Mouse (Mus musculus) MEL (cell line): ENCODE data around the gene Wars2. TPM values are rescaled to one million over a fixed set of nuclear protein-coding genes. Genes with fewer than 3 reads are reported as not detected.

Experiments
- DNase-seq: peaks from one replicate; pipeline ENCODE4 v3.0.0; 2011; ENCODE audit warnings: low read depth, low spot score
- H3K27ac ChIP-seq: 2 replicates; pipeline ENCODE4 v1.5.1; 2012; ENCODE audit warnings: low read depth, mild to moderate bottlenecking, control low read depth, low read length, moderate library complexity; ENCODE audit not compliant: control insufficient read depth
- H3K27me3 ChIP-seq, 2 experiments: fragments of 150-350 bp in 1 of 2; sonication (generic) in 1 of 2; 2 replicates each; pipeline ENCODE4 v1.6.1; 2012; ENCODE audit warnings: low read length in 2 of 2, mild to moderate bottlenecking in 2 of 2, improper control_type of control experiment in 1 of 2, moderate library complexity in 1 of 2; ENCODE audit not compliant: insufficient read depth in 2 of 2, control insufficient read depth in 1 of 2
- H3K36me3 ChIP-seq, 2 experiments: 2 replicates each; pipeline ENCODE4 v1.6.1; 2012 to 2014; ENCODE audit warnings: low read length in 2 of 2, improper control_type of control experiment in 1 of 2, inconsistent platforms in 1 of 2, mild to moderate bottlenecking in 1 of 2; ENCODE audit not compliant: insufficient read depth in 2 of 2, control insufficient read depth in 1 of 2
- H3K4me1 ChIP-seq, 2 experiments: fragments of 150-350 bp in 1 of 2; sonication (generic) in 1 of 2; 2 replicates each; pipeline ENCODE4 v1.6.1; 2012; ENCODE audit warnings: low read length in 2 of 2, improper control_type of control experiment in 1 of 2, mild to moderate bottlenecking in 1 of 2; ENCODE audit not compliant: insufficient read depth in 2 of 2, control insufficient read depth in 1 of 2
- H3K4me3 ChIP-seq, 2 experiments: fragments of 150-350 bp in 1 of 2; sonication (generic) in 1 of 2; 2 replicates each; pipeline ENCODE4 v1.5.1; 2012; ENCODE audit warnings: low read depth in 2 of 2, low read length in 2 of 2, mild to moderate bottlenecking in 2 of 2, moderate library complexity in 2 of 2, control low read depth in 1 of 2, improper control_type of control experiment in 1 of 2; ENCODE audit not compliant: control insufficient read depth in 1 of 2, insufficient read depth in 1 of 2
- H3K79me2 ChIP-seq: 2 replicates; pipeline ENCODE4 v1.6.1; 2012; ENCODE audit warnings: mild to moderate bottlenecking, low read length, moderate library complexity; ENCODE audit not compliant: control insufficient read depth, poor library complexity, insufficient read depth
- H3K9ac ChIP-seq: 2 replicates; pipeline ENCODE4 v1.6.1; 2012; ENCODE audit warnings: low read depth, mild to moderate bottlenecking, control low read depth, low read length, moderate library complexity; ENCODE audit not compliant: control insufficient read depth, poor library complexity, severe bottlenecking
- H3K9me3 ChIP-seq: fragments of 150-350 bp; sonication (generic); replicated peaks from 2 replicates; pipeline ENCODE4 v1.6.1; 2012; ENCODE audit warnings: mild to moderate bottlenecking, low read length, improper control_type of control experiment, moderate library complexity; ENCODE audit not compliant: insufficient read depth
- BHLHE40 ChIP-seq: IDR thresholded peaks from 2 replicates; pipeline ENCODE4 v1.6.1; 2012; ENCODE audit warnings: low read depth, mild to moderate bottlenecking, inconsistent platforms, low read length, improper control_type of control experiment, borderline replicate concordance
- CHD1 ChIP-seq: IDR thresholded peaks from 2 replicates; pipeline ENCODE4 v1.6.1; 2012; ENCODE audit warnings: low read depth, mild to moderate bottlenecking, inconsistent platforms, low read length, improper control_type of control experiment
- E2F4 ChIP-seq: IDR thresholded peaks from 2 replicates; pipeline ENCODE4 v1.6.1; 2011; ENCODE audit warnings: low read depth, low read length, improper control_type of control experiment, borderline replicate concordance
- ELF1 ChIP-seq: IDR thresholded peaks from 2 replicates; pipeline ENCODE4 v1.6.1; 2014; ENCODE audit warnings: low read depth, mild to moderate bottlenecking, inconsistent platforms, low read length, improper control_type of control experiment, moderate library complexity
- ETS1 ChIP-seq: IDR thresholded peaks from 2 replicates; pipeline ENCODE4 v1.6.1; 2012; ENCODE audit warnings: low read depth, mild to moderate bottlenecking, inconsistent platforms, low read length, improper control_type of control experiment, moderate library complexity
- GABPA ChIP-seq: IDR thresholded peaks from 2 replicates; pipeline ENCODE4 v1.6.1; 2012; ENCODE audit warnings: low read depth, mild to moderate bottlenecking, inconsistent platforms, low read length, improper control_type of control experiment, moderate library complexity
- GATA1 ChIP-seq: IDR thresholded peaks from 2 replicates; pipeline ENCODE4 v1.6.1; 2011; ENCODE audit warnings: low read depth, low read length, improper control_type of control experiment
- HCFC1 ChIP-seq: IDR thresholded peaks from 2 replicates; pipeline ENCODE4 v1.6.1; 2012; ENCODE audit warnings: low read depth, mild to moderate bottlenecking, inconsistent platforms, low read length, improper control_type of control experiment, moderate library complexity
- MAX ChIP-seq: IDR thresholded peaks from 2 replicates; pipeline ENCODE4 v1.6.1; 2011; ENCODE audit warnings: low read length, improper control_type of control experiment
- MAZ ChIP-seq: IDR thresholded peaks from 2 replicates; pipeline ENCODE4 v1.6.1; 2012; ENCODE audit warnings: low read depth, mild to moderate bottlenecking, inconsistent platforms, low read length, improper control_type of control experiment
- MEF2A ChIP-seq: IDR thresholded peaks from 2 replicates; pipeline ENCODE4 v1.6.1; 2014; ENCODE audit warnings: low read depth, mild to moderate bottlenecking, inconsistent platforms, low read length, improper control_type of control experiment; ENCODE audit not compliant: poor library complexity, insufficient replicate concordance, severe bottlenecking; ENCODE audit errors: extremely low read depth
- MXI1 ChIP-seq: IDR thresholded peaks from 2 replicates; pipeline ENCODE4 v1.6.1; 2011; ENCODE audit warnings: mild to moderate bottlenecking, low read depth, low read length, improper control_type of control experiment
- NELFE ChIP-seq: IDR thresholded peaks from 2 replicates; pipeline ENCODE4 v1.6.1; 2011; ENCODE audit warnings: low read depth, low read length, improper control_type of control experiment
- NRF1 ChIP-seq: IDR thresholded peaks from 2 replicates; pipeline ENCODE4 v1.6.1; 2014; ENCODE audit warnings: low read depth, mild to moderate bottlenecking, inconsistent platforms, low read length, improper control_type of control experiment, moderate library complexity; ENCODE audit not compliant: poor library complexity, insufficient read depth, severe bottlenecking
- POLR2A ChIP-seq, 2 experiments: IDR thresholded peaks; 2 replicates each; pipeline ENCODE4 v1.6.1; 2011 to 2012; ENCODE audit warnings: low read length in 2 of 2, mild to moderate bottlenecking in 2 of 2, control low read depth in 1 of 2, improper control_type of control experiment in 1 of 2, low read depth in 1 of 2, moderate library complexity in 1 of 2; ENCODE audit not compliant: control insufficient read depth in 1 of 2, insufficient read depth in 1 of 2, poor library complexity in 1 of 2
- POLR2AphosphoS2 ChIP-seq: IDR thresholded peaks from 2 replicates; pipeline ENCODE4 v1.6.1; 2011; ENCODE audit warnings: low read length, improper control_type of control experiment
- POLR2AphosphoS5 ChIP-seq: IDR thresholded peaks from 2 replicates; pipeline ENCODE4 v1.6.1; 2012; ENCODE audit warnings: low read depth, borderline replicate concordance, mild to moderate bottlenecking, inconsistent platforms, low read length, moderate library complexity, mixed read lengths
- RAD21 ChIP-seq: IDR thresholded peaks from 2 replicates; pipeline ENCODE4 v1.6.1; 2011; ENCODE audit warnings: mild to moderate bottlenecking, low read depth, low read length, improper control_type of control experiment
- SMC3 ChIP-seq: IDR thresholded peaks from 2 replicates; pipeline ENCODE4 v1.6.1; 2011; ENCODE audit warnings: low read depth, low read length, improper control_type of control experiment
- TCF12 ChIP-seq: IDR thresholded peaks from 2 replicates; pipeline ENCODE4 v1.6.1; 2014; ENCODE audit warnings: low read depth, mild to moderate bottlenecking, inconsistent platforms, low read length, improper control_type of control experiment, moderate library complexity
- ZC3H11A ChIP-seq: IDR thresholded peaks from 2 replicates; pipeline ENCODE4 v1.6.1; 2012; ENCODE audit warnings: low read depth, mild to moderate bottlenecking, inconsistent platforms, low read length, improper control_type of control experiment
- polyA plus RNA-seq, 2 experiments: library from polyadenylated mRNA; stranded (reverse) in 1 of 2; unstranded in 1 of 2; fragments of >175 nt in 1 of 2; fragments of >200 nt in 1 of 2; gene quantifications; 2 replicates each; pipeline versions ENCODE4 v1.2.1 to v1.2.4; 2012; ENCODE audit warnings: low replicate concordance in 2 of 2, low read depth in 1 of 2; ENCODE audit not compliant: insufficient read length in 2 of 2, insufficient read depth in 1 of 2, missing spikeins in 1 of 2
- total RNA-seq: library from RNA; depleted of rRNA; stranded (reverse); fragments of 300-350 nt; gene quantifications from 2 replicates; pipeline ENCODE4 v1.2.3, GENCODE M21; 2012

Gene Wars2
- total and polyA plus RNA-seq, 3 experiments, result 8.8 to 11.4 TPM; not detected in 1

DNA sequence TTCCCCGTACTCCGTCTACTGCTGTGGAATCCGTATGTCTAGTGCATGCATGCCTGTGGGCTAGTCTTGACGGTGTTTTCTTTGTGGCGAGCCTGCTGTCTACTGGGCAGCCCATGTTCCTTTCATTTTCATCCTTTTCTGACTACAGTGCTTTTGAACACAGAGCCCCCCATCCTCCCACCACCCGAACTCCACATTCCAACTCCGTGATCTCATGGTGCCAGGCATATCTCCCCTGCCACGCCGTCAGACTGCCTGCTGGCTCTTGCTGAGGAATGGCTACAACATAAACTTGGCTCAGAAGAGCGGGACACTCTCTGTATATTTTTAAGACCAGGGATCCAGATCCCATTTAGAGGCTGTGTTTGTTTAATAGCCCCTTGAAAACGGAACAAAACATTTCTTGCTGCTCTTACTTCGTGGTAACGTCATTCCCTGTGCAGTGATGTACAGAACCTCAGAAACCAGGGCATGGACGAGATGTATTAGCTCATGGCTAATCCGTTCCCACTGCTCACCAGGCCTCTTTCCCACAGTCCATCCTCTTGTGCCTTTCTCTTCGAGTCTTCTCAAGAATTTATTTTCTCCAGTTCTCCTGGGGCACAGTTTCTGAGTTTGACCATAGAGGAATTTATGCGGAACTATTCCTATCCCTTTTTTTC lies 42.6 kb downstream of the Wars2 start:
- DNase-seq, result no peak
- H3K9me3 ChIP-seq, result no peaks in the 10 kb centered on the region
- H3K4me1 ChIP-seq, result no peaks in the 10 kb centered on the region; a peak in 1 of 4 replicates
- H3K79me2 ChIP-seq, result no peaks in the 10 kb centered on the region
- no peak overlapping the region for H3K27ac ChIP-seq
- no peak overlapping the region for H3K4me3 ChIP-seq
- H3K36me3 ChIP-seq, result peaks cover 0 to 6% of the 10 kb centered on the region in 2 experiments; a peak in 3 of 4 replicates
- no peaks in the 10 kb centered on the region for H3K27me3 ChIP-seq
- H3K9ac ChIP-seq, result no peak overlapping the region
- TF ChIP-seq TCF12, result no peak
- TF ChIP-seq MEF2A, result no peak
- TF ChIP-seq NELFE, result no peak
- no peak for TF ChIP-seq CHD1
- no peak for TF ChIP-seq POLR2AphosphoS2
- TF ChIP-seq HCFC1, result no peak
- no peak for TF ChIP-seq BHLHE40

DNA sequence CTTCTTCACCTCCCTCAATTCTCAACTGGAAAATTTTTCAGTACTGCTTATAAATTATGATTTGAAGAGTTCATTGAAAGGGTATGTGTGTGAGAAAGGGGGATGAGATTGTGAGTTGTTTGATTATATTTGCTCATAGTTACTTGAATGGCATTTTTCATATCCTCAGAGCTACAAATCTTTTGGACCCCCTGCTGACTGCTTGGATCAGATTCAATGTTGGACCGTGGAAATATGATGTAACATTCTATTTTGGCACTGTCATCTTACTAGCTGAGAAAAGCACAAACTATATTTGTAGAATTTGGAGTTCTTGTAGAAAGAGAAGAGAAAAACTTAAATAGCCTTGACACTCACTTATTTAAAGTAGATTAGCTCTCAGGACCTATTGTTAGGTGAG lies 43.5 kb downstream of the Wars2 start:
- TF ChIP-seq POLR2AphosphoS2 (no peak), RAD21 (no peak), GABPA (no peak), GATA1 (no peak), SMC3 (no peak), MAZ (no peak), HCFC1 (no peak), POLR2A (IDR thresholded peaks at IDR 0.05; ENCODE audit: control insufficient read depth in 1 of 2, insufficient read depth in 1 of 2, low read depth in 1 of 2, low read length in 2 of 2, poor library complexity in 1 of 2) (no peak), ZC3H11A (no peak), TCF12 (no peak), ELF1 (no peak), ETS1 (no peak), NELFE (no peak), E2F4 (no peak), MAX (no peak), POLR2AphosphoS5 (no peak), NRF1 (no peak), MXI1 (no peak), BHLHE40 (no peak)

More for the DNA sequence above, 43.5 kb downstream of the Wars2 start:
- Histone ChIP-seq H3K27ac (no peak overlapping the region), H3K9me3 (no peaks in the 10 kb centered on the region), H3K4me3 (no peak overlapping the region), H3K36me3 (peaks cover 0 to 6% of the 10 kb centered on the region in 2 experiments; a peak in 3 of 4 replicates), H3K4me1 (no peaks in the 10 kb centered on the region; a peak in 1 of 4 replicates), H3K27me3 (no peaks in the 10 kb centered on the region), H3K9ac (no peak overlapping the region), H3K79me2 (no peaks in the 10 kb centered on the region)
- no peak for DNase-seq
